Mouse (Mus musculus): ENCODE data around the gene Hamp2.

DNA sequence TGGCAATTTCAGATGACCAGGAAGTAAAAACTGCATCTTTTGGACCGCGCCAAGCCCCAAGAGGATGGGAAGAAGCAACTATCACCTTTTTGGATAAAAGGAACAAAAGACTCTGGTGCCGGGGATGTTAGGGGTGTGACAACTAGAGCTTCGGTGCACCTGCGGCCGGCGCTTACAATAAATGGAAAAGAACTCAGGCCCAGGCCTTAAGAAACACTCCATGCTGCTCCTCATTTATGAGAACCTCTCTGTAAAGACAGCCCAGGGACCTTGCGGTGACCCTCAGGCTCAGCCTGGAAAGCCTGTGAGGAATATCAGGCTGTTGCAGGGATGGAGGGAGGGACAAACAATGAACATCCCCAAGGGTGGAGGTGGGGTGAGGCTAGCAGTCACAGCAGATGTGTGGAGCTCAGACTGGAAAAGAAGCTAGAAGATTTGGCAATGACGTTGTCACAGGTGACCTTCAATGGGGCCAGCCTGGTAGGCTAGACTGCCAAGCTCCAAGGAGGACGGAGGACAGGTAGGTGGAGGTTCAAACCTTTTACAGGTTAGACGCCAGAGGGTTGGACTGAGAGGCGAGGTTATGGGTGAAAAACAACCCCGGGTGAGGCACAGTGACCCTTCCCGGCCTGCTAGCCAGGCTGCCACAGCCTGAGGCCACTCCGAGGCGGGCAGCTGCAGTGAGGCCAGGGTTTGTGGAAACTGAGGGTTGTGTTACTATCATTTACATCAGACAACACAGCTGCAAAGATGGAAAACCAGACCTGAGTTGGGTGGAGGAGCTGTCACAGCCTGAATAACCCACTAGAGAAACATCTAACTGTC is 28.2 kb upstream of the Hamp2 start:
- no peak for TF ChIP-seq CTCF (IDR thresholded peaks at IDR 0.05; ENCODE audit: low read depth)
- TF ChIP-seq EP300 (IDR thresholded peaks at IDR 0.05; ENCODE audit: low read depth) = no peak
